Mouse (Mus musculus): ENCODE results near the gene Thrb. TPM values are rescaled to one million over a fixed set of nuclear protein-coding genes. Genes with fewer than 3 reads are reported as not detected.

Gene Thrb
- polyA plus RNA-seq, 1 experiment from 2014 or later, result 0.30 TPM

DNA sequence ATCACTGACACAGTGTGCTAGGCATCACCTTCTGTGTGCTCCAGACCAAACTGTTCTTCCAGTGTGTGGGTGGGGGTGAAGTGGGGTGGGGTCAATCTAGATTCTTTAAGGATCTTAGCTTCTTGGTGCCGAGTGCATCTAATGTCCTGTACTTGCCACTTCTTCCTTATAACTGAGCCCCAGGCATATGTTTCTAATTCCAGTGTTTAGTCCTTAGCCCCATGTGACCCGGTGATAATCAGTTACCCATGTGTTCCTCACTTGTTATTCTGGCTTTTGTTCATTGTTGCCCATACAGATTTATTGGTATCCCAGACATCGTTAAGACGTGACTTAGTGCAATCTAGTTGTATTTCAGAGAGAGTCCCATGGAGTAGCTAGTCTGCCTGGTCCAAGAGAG lies 121.9 kb downstream of the Thrb start:
- Histone ChIP-seq H3K27ac (no peak overlapping the region), H3K36me3 (ENCODE audit: inconsistent target) (no peaks in the 10 kb centered on the region), H3K4me3 (ENCODE audit: inconsistent target) (no peak overlapping the region), H3K79me2 (ENCODE audit: inconsistent target) (no peaks in the 10 kb centered on the region)
- 87% methylated on average over 4 of the region's 4 CpGs for WGBS (ENCODE audit: missing documents)

DNA sequence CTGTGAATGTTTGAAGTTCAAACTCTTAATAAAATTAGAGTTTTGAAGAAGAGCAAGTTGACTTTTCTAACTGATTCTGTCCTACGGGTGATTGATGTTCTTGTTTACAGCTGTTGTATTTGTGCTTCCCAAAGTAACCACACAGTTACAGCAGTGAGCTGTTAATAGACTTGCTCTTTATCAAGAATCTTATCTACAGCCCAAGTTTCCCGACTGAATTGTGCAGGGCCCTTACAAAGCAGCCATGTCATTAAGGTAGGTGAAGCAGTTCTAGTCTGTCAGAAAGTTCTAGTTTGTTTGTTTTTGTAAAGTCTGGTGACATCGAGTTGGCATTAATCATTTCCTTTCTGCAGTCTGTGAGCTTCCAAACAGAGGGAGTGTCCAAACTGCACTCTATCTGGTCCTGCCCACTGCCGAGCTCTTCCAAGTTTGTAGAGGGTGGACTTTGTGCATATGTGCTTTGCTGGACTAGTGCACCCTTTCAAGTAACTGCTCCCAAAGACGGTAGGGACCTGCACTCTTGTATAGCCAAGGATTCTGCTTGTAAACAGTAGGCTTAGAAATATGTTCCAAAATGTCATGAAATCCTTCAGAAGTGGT lies 124.2 kb downstream of the Thrb start:
- no peaks in the 10 kb centered on the region for H3K79me2 ChIP-seq (ENCODE audit: inconsistent target)
- WGBS (ENCODE audit: missing documents), result 47% methylated on average over 5 of the region's 5 CpGs
- H3K4me3 ChIP-seq (ENCODE audit: inconsistent target), result no peak overlapping the region
- H3K36me3 ChIP-seq (ENCODE audit: inconsistent target), result no peaks in the 10 kb centered on the region
- H3K27ac ChIP-seq, result no peak overlapping the region

DNA sequence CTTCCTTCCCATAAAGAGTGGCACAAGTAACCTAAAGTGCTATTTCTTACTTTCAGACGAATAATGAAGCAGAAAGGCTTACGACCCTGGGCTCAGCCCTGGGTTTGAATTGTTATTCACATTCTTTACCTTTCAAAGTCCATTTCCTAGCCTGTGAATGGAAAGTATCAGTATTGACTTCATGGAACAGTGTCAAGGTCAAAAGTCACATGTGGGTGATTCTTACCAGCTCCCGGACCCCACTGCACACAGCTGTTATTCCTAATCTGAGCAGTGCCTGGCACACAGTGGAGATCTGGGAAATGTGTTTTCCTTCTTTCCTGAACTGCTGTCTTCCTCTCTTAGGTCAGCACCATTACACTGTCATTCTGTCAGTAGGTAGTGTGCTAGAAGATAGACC lies 125.3 kb downstream of the Thrb start:
- no peak overlapping the region for H3K27ac ChIP-seq
- H3K36me3 ChIP-seq (ENCODE audit: inconsistent target), result no peaks in the 10 kb centered on the region
- no peak overlapping the region for H3K4me3 ChIP-seq (ENCODE audit: inconsistent target)
- H3K79me2 ChIP-seq (ENCODE audit: inconsistent target), result no peaks in the 10 kb centered on the region
- 91% methylated on average over 3 of the region's 3 CpGs for WGBS (ENCODE audit: missing documents)

DNA sequence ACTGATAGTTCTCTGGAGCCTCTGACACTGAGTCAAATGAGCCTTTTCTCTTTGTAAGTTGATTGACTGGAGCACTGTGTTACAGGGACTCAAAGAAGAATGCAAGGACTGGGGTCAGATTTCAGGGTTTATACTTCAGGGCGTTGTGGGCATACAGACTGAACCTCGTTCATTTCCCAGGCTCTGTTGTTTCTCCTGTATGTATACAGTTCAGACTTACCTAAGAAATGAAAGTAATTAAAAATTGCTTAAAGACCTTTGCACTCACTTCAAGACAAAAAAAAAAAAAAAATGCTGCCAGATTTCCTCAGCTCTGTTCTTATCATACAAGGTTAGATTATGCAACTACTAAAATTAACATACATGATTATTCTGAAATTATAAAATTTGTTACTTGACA lies 126.2 kb downstream of the Thrb start:
- Histone ChIP-seq H3K79me2 (ENCODE audit: inconsistent target) (no peaks in the 10 kb centered on the region), H3K4me3 (ENCODE audit: inconsistent target) (no peak overlapping the region), H3K27ac (no peak overlapping the region), H3K36me3 (ENCODE audit: inconsistent target) (no peaks in the 10 kb centered on the region)
- WGBS (ENCODE audit: missing documents), result 80% methylated on average over 2 of the region's 2 CpGs

DNA sequence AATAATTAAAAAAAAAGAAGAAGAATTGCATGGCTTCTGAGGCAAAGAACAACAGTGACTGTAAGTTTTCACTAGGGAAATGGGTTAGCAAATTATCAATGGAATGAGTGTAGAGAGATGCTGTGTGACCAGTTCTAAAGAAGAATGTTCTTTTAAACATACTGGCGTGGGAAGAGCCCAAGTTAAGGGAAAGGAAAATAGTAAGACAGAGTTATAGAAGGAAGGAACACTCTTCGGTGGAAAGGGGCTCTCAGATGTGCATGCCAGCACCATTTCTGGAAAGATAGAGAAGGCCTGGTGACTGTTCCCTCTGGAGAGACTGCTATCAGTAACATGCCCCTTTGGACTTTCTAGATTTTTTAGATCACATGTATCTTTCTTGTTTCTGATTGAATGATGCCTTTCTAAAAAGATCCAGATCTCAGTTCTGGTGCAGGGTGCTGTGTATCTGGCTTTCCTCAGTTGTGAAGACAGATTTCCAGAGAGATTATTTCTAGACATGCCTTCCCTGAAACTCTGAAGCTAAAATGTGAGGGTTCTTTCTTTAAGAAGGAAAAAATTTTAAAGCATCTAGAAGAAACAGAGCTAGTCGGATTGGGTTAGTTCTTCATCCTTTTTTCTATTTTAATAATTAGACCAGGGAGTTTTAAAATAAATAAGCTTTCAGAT lies 144.0 kb downstream of the Thrb start:
- Histone ChIP-seq H3K36me3 (ENCODE audit: inconsistent target) (no peaks in the 10 kb centered on the region), H3K79me2 (ENCODE audit: inconsistent target) (no peaks in the 10 kb centered on the region), H3K4me3 (ENCODE audit: inconsistent target) (no peak overlapping the region), H3K27ac (no peak overlapping the region)
- WGBS (ENCODE audit: missing documents), result 87% methylated on average over 3 of the region's 3 CpGs

DNA sequence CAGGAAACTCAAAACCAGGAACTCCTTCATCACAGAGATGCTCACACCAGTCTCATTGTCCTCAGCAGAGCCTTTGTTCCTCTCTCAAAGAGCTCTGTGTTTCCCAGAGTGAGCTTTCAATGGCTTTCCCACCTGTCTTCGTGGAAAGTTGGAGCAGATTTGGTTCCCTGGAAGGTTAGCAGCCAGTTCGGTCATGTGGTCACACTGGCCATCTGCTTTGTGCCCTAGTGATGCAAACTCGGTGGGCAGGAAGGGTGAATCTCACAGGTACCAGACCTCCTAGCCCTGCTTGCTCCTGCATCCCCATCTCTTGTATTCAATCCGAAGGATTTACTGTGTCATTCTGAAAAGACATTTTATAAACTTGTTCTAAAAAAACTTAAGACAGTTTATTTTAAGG lies 151.0 kb downstream of the Thrb start:
- Histone ChIP-seq H3K27ac (no peak overlapping the region), H3K36me3 (ENCODE audit: inconsistent target) (no peaks in the 10 kb centered on the region), H3K79me2 (ENCODE audit: inconsistent target) (no peaks in the 10 kb centered on the region), H3K4me3 (ENCODE audit: inconsistent target) (no peak overlapping the region)
- WGBS (ENCODE audit: missing documents), result 88% methylated on average over 4 of the region's 4 CpGs

DNA sequence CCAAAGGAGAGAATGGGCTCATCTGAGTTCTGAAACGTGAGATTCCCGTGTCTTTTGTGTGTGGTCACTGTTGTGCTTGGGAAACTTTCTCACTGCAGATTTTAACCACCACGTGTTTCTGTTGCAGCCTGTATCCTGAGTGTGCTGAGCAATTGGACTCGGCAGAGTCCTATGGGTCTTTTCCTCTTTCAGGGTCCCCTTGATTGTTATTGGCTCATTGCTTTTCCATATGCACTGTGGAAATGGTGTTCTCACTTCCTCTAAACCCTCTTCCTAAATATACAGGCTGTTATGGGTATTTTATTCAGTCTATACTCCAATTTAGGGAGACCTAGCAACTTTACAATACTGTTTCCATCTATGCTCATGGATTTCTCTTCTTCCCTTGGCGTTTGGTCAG lies 152.4 kb downstream of the Thrb start:
- Histone ChIP-seq H3K27ac (no peak overlapping the region), H3K79me2 (ENCODE audit: inconsistent target) (no peaks in the 10 kb centered on the region), H3K4me3 (ENCODE audit: inconsistent target) (no peak overlapping the region), H3K36me3 (ENCODE audit: inconsistent target) (no peaks in the 10 kb centered on the region)
- WGBS (ENCODE audit: missing documents), result 64% methylated on average over 5 of the region's 5 CpGs

DNA sequence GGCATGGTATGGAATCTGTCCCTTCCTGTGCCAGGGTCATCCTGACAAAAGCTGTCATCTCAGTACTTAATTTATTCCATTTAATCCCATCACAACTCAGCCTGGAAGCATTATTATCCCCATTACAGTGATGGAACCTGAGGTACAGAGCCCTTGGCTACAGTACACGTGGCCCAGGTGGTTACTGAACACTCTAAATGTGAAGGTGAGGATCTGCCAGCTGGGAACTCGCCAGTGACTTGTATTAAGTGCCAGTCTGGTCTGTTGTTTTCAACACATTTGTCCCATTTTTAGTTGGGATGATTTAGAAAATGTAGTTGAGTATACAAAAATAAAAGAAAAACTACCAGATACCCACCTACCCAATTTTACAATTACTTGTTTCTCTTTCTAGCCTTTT lies 155.0 kb downstream of the Thrb start:
- Histone ChIP-seq H3K27ac (no peak overlapping the region), H3K79me2 (ENCODE audit: inconsistent target) (no peaks in the 10 kb centered on the region), H3K36me3 (ENCODE audit: inconsistent target) (no peaks in the 10 kb centered on the region), H3K4me3 (ENCODE audit: inconsistent target) (no peak overlapping the region)
- 59% methylated on average over 2 of the region's 2 CpGs for WGBS (ENCODE audit: missing documents)

DNA sequence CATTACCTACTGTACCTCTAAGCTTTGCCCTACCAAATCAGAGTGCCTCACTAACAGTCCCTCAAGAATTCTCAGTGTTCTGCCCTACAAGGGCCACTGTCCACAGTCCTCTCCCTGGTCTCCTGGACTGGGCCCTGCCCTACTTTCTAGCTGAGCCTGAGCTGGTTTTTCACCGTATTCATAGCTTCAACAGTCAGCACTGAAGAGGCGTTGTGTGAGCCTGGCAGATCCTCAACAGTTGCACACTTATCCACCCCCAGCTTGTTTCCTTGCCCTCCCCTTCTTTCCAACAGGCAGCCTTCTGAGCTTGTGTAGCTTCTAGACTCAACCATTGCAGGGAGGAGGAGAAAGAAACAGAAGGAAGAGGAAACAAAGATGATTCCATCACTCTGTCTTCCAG lies 158.0 kb downstream of the Thrb start:
- no peak overlapping the region for H3K27ac ChIP-seq
- no peak overlapping the region for H3K4me3 ChIP-seq (ENCODE audit: inconsistent target)
- 88% methylated on average over 2 of the region's 2 CpGs for WGBS (ENCODE audit: missing documents)
- no peaks in the 10 kb centered on the region for H3K36me3 ChIP-seq (ENCODE audit: inconsistent target)
- no peaks in the 10 kb centered on the region for H3K79me2 ChIP-seq (ENCODE audit: inconsistent target)

DNA sequence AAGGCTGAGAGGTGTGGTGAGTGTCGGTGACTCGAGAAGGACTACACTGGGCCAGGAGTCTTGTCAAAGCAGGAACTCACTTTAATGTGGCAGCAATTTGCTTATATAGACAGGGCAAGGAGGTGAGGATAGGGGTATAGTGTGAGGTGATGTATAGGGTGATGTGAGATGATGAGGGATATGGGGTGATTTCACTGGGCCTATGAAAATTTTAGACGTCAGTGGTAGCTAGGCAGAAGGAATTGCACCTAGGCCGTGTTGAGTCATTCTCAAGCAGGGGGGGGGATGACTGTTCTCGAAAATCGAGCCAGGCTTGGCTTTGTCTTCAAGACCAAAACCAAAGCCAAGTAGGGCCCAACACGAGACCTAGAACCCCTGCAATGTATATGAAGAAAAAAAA lies 162.7 kb downstream of the Thrb start:
- H3K27ac ChIP-seq, result no peak overlapping the region
- WGBS (ENCODE audit: missing documents), result 89% methylated on average over 7 of the region's 7 CpGs
- no peaks in the 10 kb centered on the region for H3K79me2 ChIP-seq (ENCODE audit: inconsistent target)
- no peak overlapping the region for H3K4me3 ChIP-seq (ENCODE audit: inconsistent target)
- no peaks in the 10 kb centered on the region for H3K36me3 ChIP-seq (ENCODE audit: inconsistent target)

DNA sequence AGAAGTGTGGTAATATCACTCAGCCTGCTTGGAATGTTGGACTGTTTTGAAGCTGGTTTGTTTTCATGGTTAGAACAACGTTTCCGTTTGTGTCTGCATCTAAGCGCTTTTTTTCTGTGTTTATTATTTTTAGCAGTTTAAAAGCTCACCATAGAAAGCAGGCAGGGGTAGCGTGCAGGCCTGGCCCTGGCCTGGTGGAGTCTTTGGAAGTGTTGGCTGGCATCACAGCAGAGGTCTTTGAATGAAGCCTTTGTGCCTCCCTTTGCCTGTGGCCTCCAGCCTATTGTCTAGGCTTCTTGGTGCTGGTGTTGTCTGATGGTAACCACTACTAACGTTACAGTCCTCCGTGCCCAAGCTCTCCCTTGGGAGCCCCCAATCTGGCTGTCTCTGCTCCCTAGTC lies 167.3 kb downstream of the Thrb start:
- H3K4me3 ChIP-seq (ENCODE audit: inconsistent target), result no peak overlapping the region
- no peaks in the 10 kb centered on the region for H3K79me2 ChIP-seq (ENCODE audit: inconsistent target)
- 84% methylated on average over 6 of the region's 6 CpGs for WGBS (ENCODE audit: missing documents)
- H3K36me3 ChIP-seq (ENCODE audit: inconsistent target), result no peaks in the 10 kb centered on the region
- H3K27ac ChIP-seq, result no peak overlapping the region

DNA sequence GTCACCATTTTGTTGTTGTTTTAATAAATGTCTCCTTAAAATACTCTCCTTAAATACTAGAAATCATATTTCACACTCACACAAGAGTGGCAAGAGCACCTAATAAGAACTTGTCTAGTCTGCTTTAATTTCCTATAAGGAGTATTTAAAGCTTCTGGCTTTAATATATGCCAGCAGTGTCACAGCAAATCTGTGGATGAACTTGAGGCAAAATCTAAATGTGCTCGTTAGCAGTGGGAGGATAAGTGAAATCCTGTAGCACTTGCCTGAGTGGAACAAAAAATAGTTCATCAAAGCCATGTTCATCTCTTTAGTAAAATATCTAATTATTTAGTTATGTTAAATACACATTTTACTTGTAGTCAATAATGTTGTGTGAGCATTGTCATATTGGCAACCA lies 175.7 kb downstream of the Thrb start:
- no peaks in the 10 kb centered on the region for H3K79me2 ChIP-seq (ENCODE audit: inconsistent target)
- WGBS (ENCODE audit: missing documents), result 100% methylated on average over 1 of the region's 1 CpGs
- no peak overlapping the region for H3K27ac ChIP-seq
- no peaks in the 10 kb centered on the region for H3K36me3 ChIP-seq (ENCODE audit: inconsistent target)
- H3K4me3 ChIP-seq (ENCODE audit: inconsistent target), result no peak overlapping the region

DNA sequence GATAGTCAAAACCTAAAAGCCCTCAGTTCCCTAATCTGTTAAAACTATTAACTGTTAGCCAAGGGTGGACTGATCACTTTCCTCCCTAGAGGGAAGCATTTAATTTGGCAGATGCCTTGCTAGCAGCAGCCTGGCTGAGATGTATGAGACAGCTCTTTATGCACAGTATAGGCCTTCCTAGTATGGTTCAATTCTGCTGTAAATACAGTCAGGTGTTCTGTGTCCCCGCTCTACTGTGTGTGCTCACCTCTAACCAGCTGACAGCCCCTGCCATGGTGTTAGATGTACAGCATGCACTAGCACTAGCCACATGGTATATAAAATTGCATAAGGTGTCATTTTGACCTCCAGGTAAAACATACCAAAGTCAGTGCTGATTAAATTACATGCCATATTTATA lies 176.7 kb downstream of the Thrb start:
- Histone ChIP-seq H3K36me3 (ENCODE audit: inconsistent target) (no peaks in the 10 kb centered on the region), H3K27ac (no peak overlapping the region), H3K4me3 (ENCODE audit: inconsistent target) (no peak overlapping the region), H3K79me2 (ENCODE audit: inconsistent target) (no peaks in the 10 kb centered on the region)
- WGBS (ENCODE audit: missing documents), result 92% methylated on average over 1 of the region's 1 CpGs

DNA sequence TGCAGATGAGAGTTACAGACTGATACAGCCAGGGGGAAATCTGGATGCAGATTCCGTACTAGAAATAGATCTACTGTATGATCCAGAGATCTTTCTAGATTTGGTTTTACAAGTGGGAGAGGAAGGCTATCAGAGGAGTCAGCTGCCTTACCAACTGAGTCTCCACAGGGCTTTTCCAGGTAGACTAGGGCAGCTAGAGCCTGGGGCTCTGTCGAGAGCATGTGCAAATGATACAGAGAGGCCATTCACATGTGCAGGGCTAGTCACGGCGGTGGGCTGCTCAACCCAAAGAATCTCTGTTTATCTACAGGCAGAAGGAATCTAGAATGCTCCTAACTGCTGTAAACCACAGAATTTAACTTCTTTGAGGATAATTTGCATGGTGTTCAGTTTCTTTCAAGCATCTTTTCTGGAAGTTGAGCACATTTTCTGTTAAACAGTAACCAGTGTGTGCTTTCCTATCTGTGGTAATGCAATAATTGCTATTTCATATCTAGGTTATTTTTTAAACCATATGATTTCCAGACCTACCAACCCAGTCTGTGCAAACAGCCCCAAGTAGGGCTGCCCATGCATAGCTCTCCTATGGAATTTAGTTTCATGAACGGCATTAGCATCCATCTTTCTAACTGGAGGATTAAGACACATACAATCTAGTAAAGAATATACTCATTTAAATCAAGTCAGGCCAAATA lies 185.1 kb downstream of the Thrb start:
- Histone ChIP-seq H3K4me3 (ENCODE audit: inconsistent target) (no peak overlapping the region), H3K79me2 (ENCODE audit: inconsistent target) (no peaks in the 10 kb centered on the region), H3K27ac (no peak overlapping the region), H3K36me3 (ENCODE audit: inconsistent target) (no peaks in the 10 kb centered on the region)
- 88% methylated on average over 5 of the region's 5 CpGs for WGBS (ENCODE audit: missing documents)

DNA sequence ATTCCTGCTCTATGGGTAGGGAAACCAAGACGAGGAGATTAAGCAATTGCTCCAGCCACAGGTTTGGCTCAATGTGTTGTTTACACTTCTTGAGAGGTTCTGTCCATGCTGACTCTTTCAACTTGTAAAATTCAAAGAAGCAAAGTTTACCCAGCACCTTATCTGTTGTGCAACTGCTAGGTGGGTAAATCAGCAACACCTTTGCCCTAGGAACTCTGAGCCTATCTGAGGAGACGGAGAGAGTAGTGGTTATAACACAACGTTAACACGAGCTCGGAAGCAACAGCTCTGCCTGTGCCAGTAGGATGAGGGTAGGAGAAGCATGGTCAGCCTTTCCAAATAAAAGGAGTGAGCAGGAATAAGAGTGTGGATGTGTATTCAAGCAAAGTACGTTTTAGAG lies 185.8 kb downstream of the Thrb start:
- H3K4me3 ChIP-seq (ENCODE audit: inconsistent target), result no peak overlapping the region
- H3K36me3 ChIP-seq (ENCODE audit: inconsistent target), result no peaks in the 10 kb centered on the region
- WGBS (ENCODE audit: missing documents), result 81% methylated on average over 6 of the region's 6 CpGs
- no peak overlapping the region for H3K27ac ChIP-seq
- no peaks in the 10 kb centered on the region for H3K79me2 ChIP-seq (ENCODE audit: inconsistent target)
